Mouse (Mus musculus) erythroblast, embryonic 14.5 days (primary cell): ENCODE results near the gene Rala.

ENCODE experiments used
- GATA1 ChIP-seq: IDR thresholded peaks from 2 replicates; pipeline ENCODE4 v1.6.1; 2012; ENCODE audit warnings: low read length, inconsistent platforms, mixed read lengths
- TAL1 ChIP-seq: IDR thresholded peaks from 3 replicates; pipeline ENCODE4 v1.6.1; 2012; ENCODE audit warnings: low read length, inconsistent platforms, mixed read lengths

DNA sequence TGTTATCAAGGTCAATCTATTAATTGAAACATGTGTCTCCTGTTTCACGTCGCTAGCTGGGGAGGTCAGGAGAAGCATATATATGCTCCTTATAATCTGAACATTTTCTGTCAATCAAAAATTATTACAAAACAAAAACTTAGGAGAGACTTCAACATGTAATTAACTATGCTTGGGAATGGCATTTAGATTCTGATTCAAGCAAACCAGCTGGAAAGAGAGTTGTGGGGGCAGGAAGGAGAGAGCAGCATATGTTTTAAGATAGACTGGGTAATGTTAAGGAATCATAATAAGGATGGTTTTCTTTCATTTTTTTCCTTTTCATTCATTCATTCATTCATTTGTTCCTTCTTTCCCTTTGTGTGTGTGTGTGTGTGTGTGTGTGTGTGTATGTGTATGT is 77.3 kb downstream of the Rala start:
- no peak for TF ChIP-seq TAL1
- no peak for TF ChIP-seq GATA1
